Mouse (Mus musculus): ENCODE data around the gene Tex48. TPM values are rescaled to one million over a fixed set of nuclear protein-coding genes. Genes with fewer than 3 reads are reported as not detected.

Gene Tex48
- not detected in 2 replicates for polyA plus RNA-seq (2016; fragmentation: Nextera tagmentation; extraction: Ambion mirVana)

- Histone ChIP-seq H3K27me3 (no peaks in the 10 kb centered on the region), H3K9me3 (no peaks in the 10 kb centered on the region), H3K9ac (replicated peaks) (no peak within 1 kb of the TSS), H3K36me3 (no peaks in the 10 kb centered on the region), H3K4me3 (replicated peaks) (no peak within 1 kb of the TSS), H3K27ac (no peak within 1 kb of the TSS), H3K4me1 (replicated peaks) (no peaks in the 10 kb centered on the region), H3K4me2 (no peak within 1 kb of the TSS)
- 53% methylated on average over 5 of the region's 5 CpGs for WGBS
- no peak for ATAC-seq (ENCODE audit: insufficient number of reproducible peaks, insufficient read depth, low FRiP score, low TSS enrichment, low read depth)
Measured at GRCm38 (mm10) chr4:63622378-63622835, at the start of gene Tex48. Gene Tex48, minus strand, starts transcription at chr4:63622428.

- no peak for ATAC-seq (ENCODE audit: insufficient number of reproducible peaks, insufficient read depth, low FRiP score, low TSS enrichment, low read depth)
- Histone ChIP-seq H3K4me2 (no peak overlapping the region), H3K9me3 (no peaks in the 10 kb centered on the region), H3K27ac (no peak overlapping the region), H3K27me3 (no peaks in the 10 kb centered on the region), H3K36me3 (no peaks in the 10 kb centered on the region), H3K4me1 (replicated peaks) (no peaks in the 10 kb centered on the region), H3K4me3 (replicated peaks) (no peak overlapping the region), H3K9ac (replicated peaks) (no peak overlapping the region)
- WGBS = 81% methylated on average over 4 of the region's 4 CpGs
Measured at GRCm38 (mm10) chr4:63668255-63668654, 46.0 kb upstream of the Tex48 start.

GRCm38 (mm10) chr4:63665738-63666137, 43.5 kb upstream of the Tex48 start:
- H3K4me1 ChIP-seq (replicated peaks) = no peaks in the 10 kb centered on the region
- WGBS = 80% methylated on average over 7 of the region's 7 CpGs

GRCm38 (mm10) chr4:63663279-63663678, 41.1 kb upstream of the Tex48 start, which contains the start of gene Gm11214:
Gene Gm11214, minus strand, starts transcription at chr4:63663379.
- no peaks in the 10 kb centered on the region for H3K27me3 ChIP-seq
- no peak within 1 kb of the TSS for H3K9ac ChIP-seq (replicated peaks)
- H3K27ac ChIP-seq = no peak within 1 kb of the TSS
- H3K4me2 ChIP-seq = no peak within 1 kb of the TSS
- no peak for ATAC-seq (ENCODE audit: insufficient number of reproducible peaks, insufficient read depth, low FRiP score, low TSS enrichment, low read depth)
- H3K4me1 ChIP-seq (replicated peaks) = no peaks in the 10 kb centered on the region
- H3K9me3 ChIP-seq = no peaks in the 10 kb centered on the region
- no peak within 1 kb of the TSS for H3K4me3 ChIP-seq (replicated peaks)
- 88% methylated on average over 6 of the region's 6 CpGs for WGBS
- H3K36me3 ChIP-seq = no peaks in the 10 kb centered on the region

More at GRCm38 (mm10) chr4:63665738-63666137, 43.5 kb upstream of the Tex48 start:
- no peak overlapping the region for H3K9ac ChIP-seq (replicated peaks)
- H3K4me2 ChIP-seq = no peak overlapping the region
- no peak overlapping the region for H3K4me3 ChIP-seq (replicated peaks)
- no peaks in the 10 kb centered on the region for H3K27me3 ChIP-seq
- no peaks in the 10 kb centered on the region for H3K9me3 ChIP-seq
- no peak overlapping the region for H3K27ac ChIP-seq
- ATAC-seq (ENCODE audit: insufficient number of reproducible peaks, insufficient read depth, low FRiP score, low TSS enrichment, low read depth) = no peak
- no peaks in the 10 kb centered on the region for H3K36me3 ChIP-seq

- H3K4me3 ChIP-seq (replicated peaks) = no peak overlapping the region
- H3K36me3 ChIP-seq = no peaks in the 10 kb centered on the region
- WGBS = 85% methylated on average over 1 of the region's 1 CpGs
- H3K9me3 ChIP-seq = no peaks in the 10 kb centered on the region
- no peaks in the 10 kb centered on the region for H3K27me3 ChIP-seq
- no peak overlapping the region for H3K27ac ChIP-seq
- no peak for ATAC-seq (ENCODE audit: insufficient number of reproducible peaks, insufficient read depth, low FRiP score, low TSS enrichment, low read depth)
- no peaks in the 10 kb centered on the region for H3K4me1 ChIP-seq (replicated peaks)
- H3K9ac ChIP-seq (replicated peaks) = no peak overlapping the region
- H3K4me2 ChIP-seq = no peak overlapping the region
Measured at GRCm38 (mm10) chr4:63661857-63662256, 39.6 kb upstream of the Tex48 start.

GRCm38 (mm10) chr4:63661426-63661825, 39.2 kb upstream of the Tex48 start:
- Histone ChIP-seq H3K27ac (no peak overlapping the region), H3K9me3 (no peaks in the 10 kb centered on the region), H3K9ac (replicated peaks) (no peak overlapping the region), H3K4me3 (replicated peaks) (no peak overlapping the region), H3K4me1 (replicated peaks) (no peaks in the 10 kb centered on the region), H3K27me3 (no peaks in the 10 kb centered on the region), H3K4me2 (no peak overlapping the region), H3K36me3 (no peaks in the 10 kb centered on the region)
- WGBS = 85% methylated on average over 1 of the region's 1 CpGs
- no peak for ATAC-seq (ENCODE audit: insufficient number of reproducible peaks, insufficient read depth, low FRiP score, low TSS enrichment, low read depth)

- H3K9me3 ChIP-seq = no peaks in the 10 kb centered on the region
- no peak overlapping the region for H3K4me3 ChIP-seq (replicated peaks)
- no peaks in the 10 kb centered on the region for H3K27me3 ChIP-seq
- ATAC-seq (ENCODE audit: insufficient number of reproducible peaks, insufficient read depth, low FRiP score, low TSS enrichment, low read depth) = no peak
- H3K9ac ChIP-seq (replicated peaks) = no peak overlapping the region
- no peaks in the 10 kb centered on the region for H3K36me3 ChIP-seq
- no peaks in the 10 kb centered on the region for H3K4me1 ChIP-seq (replicated peaks)
- 69% methylated on average over 1 of the region's 1 CpGs for WGBS
- H3K27ac ChIP-seq = no peak overlapping the region
- no peak overlapping the region for H3K4me2 ChIP-seq
Measured at GRCm38 (mm10) chr4:63659775-63660174, 37.5 kb upstream of the Tex48 start.

GRCm38 (mm10) chr4:63659086-63659485, 36.9 kb upstream of the Tex48 start:
- Histone ChIP-seq H3K4me2 (no peak overlapping the region), H3K4me1 (replicated peaks) (no peaks in the 10 kb centered on the region), H3K9ac (replicated peaks) (no peak overlapping the region), H3K9me3 (no peaks in the 10 kb centered on the region), H3K27ac (no peak overlapping the region), H3K4me3 (replicated peaks) (no peak overlapping the region), H3K27me3 (no peaks in the 10 kb centered on the region), H3K36me3 (no peaks in the 10 kb centered on the region)
- no peak for ATAC-seq (ENCODE audit: insufficient number of reproducible peaks, insufficient read depth, low FRiP score, low TSS enrichment, low read depth)
- WGBS = 47% methylated on average over 4 of the region's 4 CpGs

GRCm38 (mm10) chr4:63654381-63654780, 32.2 kb upstream of the Tex48 start:
- Histone ChIP-seq H3K27me3 (no peaks in the 10 kb centered on the region), H3K9me3 (no peaks in the 10 kb centered on the region), H3K4me3 (replicated peaks) (no peak overlapping the region), H3K4me2 (no peak overlapping the region), H3K27ac (no peak overlapping the region), H3K36me3 (no peaks in the 10 kb centered on the region), H3K4me1 (replicated peaks) (no peaks in the 10 kb centered on the region), H3K9ac (replicated peaks) (no peak overlapping the region)
- 71% methylated on average over 1 of the region's 1 CpGs for WGBS
- no peak for ATAC-seq (ENCODE audit: insufficient number of reproducible peaks, insufficient read depth, low FRiP score, low TSS enrichment, low read depth)

GRCm38 (mm10) chr4:63643956-63644726, 21.9 kb upstream of the Tex48 start:
- Histone ChIP-seq H3K27me3 (no peaks in the 10 kb centered on the region), H3K4me3 (replicated peaks) (no peak overlapping the region), H3K4me1 (replicated peaks) (no peaks in the 10 kb centered on the region), H3K4me2 (no peak overlapping the region), H3K9ac (replicated peaks) (no peak overlapping the region), H3K27ac (no peak overlapping the region), H3K9me3 (no peaks in the 10 kb centered on the region), H3K36me3 (no peaks in the 10 kb centered on the region)
- ATAC-seq (ENCODE audit: insufficient number of reproducible peaks, insufficient read depth, low FRiP score, low TSS enrichment, low read depth) = no peak

- no peaks in the 10 kb centered on the region for H3K36me3 ChIP-seq
- no peak overlapping the region for H3K4me3 ChIP-seq (replicated peaks)
- H3K4me1 ChIP-seq (replicated peaks) = no peaks in the 10 kb centered on the region
- H3K4me2 ChIP-seq = no peak overlapping the region
- no peak overlapping the region for H3K9ac ChIP-seq (replicated peaks)
- H3K27ac ChIP-seq = no peak overlapping the region
- no peak for ATAC-seq (ENCODE audit: insufficient number of reproducible peaks, insufficient read depth, low FRiP score, low TSS enrichment, low read depth)
- H3K9me3 ChIP-seq = no peaks in the 10 kb centered on the region
- no peaks in the 10 kb centered on the region for H3K27me3 ChIP-seq
- 86% methylated on average over 2 of the region's 2 CpGs for WGBS
Measured at GRCm38 (mm10) chr4:63639842-63640241, 17.6 kb upstream of the Tex48 start.

- no peak overlapping the region for H3K4me3 ChIP-seq (replicated peaks)
- H3K27ac ChIP-seq = no peak overlapping the region
- no peak overlapping the region for H3K4me2 ChIP-seq
- no peaks in the 10 kb centered on the region for H3K36me3 ChIP-seq
- no peak overlapping the region for H3K9ac ChIP-seq (replicated peaks)
- no peaks in the 10 kb centered on the region for H3K9me3 ChIP-seq
- no peak for ATAC-seq (ENCODE audit: insufficient number of reproducible peaks, insufficient read depth, low FRiP score, low TSS enrichment, low read depth)
- no peaks in the 10 kb centered on the region for H3K4me1 ChIP-seq (replicated peaks)
- H3K27me3 ChIP-seq = no peaks in the 10 kb centered on the region
- WGBS = 33% methylated on average over 1 of the region's 1 CpGs
Measured at GRCm38 (mm10) chr4:63638603-63639002, 16.4 kb upstream of the Tex48 start.
